Mouse (Mus musculus): ENCODE measurements around the gene 1700001C19Rik.

DNA sequence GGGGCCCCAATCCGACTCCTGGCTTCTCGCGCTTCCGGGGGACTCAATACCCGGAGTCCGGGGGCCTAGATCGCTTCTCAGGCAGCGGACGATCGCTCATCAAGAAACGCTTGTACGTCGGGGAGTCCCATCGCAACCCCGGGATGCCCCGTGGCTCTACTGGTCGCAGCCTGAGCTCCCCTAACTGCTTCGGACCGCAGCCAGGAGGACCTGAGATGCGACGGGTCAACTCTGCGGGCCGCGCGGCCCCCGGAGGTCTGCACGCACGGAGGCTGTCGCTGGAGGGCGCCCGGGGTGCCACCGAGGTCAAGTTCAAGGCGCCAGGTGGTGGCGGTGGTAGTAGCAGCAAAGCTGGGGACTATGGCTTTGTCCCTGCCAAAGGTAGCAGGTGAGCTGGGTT is 31.3 kb upstream of the 1700001C19Rik start:
- TF ChIP-seq CTCF (IDR thresholded peaks at IDR 0.05; ENCODE audit: extremely low read depth, insufficient read depth, insufficient read length, insufficient replicate concordance), result no peak
- no peak for TF ChIP-seq POLR2A (IDR thresholded peaks at IDR 0.05; ENCODE audit: low read depth, low read length)

Measured in spleen, adult 2 months (tissue).